Mouse (Mus musculus) heart, postnatal 0 days (tissue): ENCODE measurements around the gene Tbc1d23. TPM values are rescaled to one million over a fixed set of nuclear protein-coding genes. Genes with fewer than 3 reads are reported as not detected.

Experiments
- ATAC-seq: fragments of 200-750 bp; cut with Nextera tagmentation; 2 replicates; pipeline ENCODE4 v1.8.0; 2017; ENCODE audit warnings: low read depth, moderate number of reproducible peaks, moderate library complexity; ENCODE audit not compliant: insufficient read depth
- DNase-seq: peaks from one replicate; pipeline ENCODE4 v3.0.0-alpha.2; 2016; ENCODE audit warnings: low spot score
- H3K27ac ChIP-seq: fragments of 300-500 bp; sonication (generic); 2 replicates; pipeline ENCODE4 v1.5.1; 2014; ENCODE audit warnings: low read depth, mild to moderate bottlenecking
- H3K27me3 ChIP-seq: fragments of 300-500 bp; sonication (generic); 2 replicates; pipeline ENCODE4 v1.6.1; 2014; ENCODE audit warnings: low read length, mixed read lengths; ENCODE audit not compliant: control insufficient read depth, insufficient read depth
- H3K36me3 ChIP-seq: fragments of 300-500 bp; sonication (generic); replicated peaks from 2 replicates; pipeline ENCODE4 v1.6.1; 2014; ENCODE audit warnings: low read length, mixed read lengths; ENCODE audit not compliant: control insufficient read depth, insufficient read depth
- H3K4me1 ChIP-seq: fragments of 300-500 bp; sonication (generic); 2 replicates; pipeline ENCODE4 v1.6.1; 2014; ENCODE audit warnings: antibody characterized with exemption; ENCODE audit not compliant: control insufficient read depth, insufficient read depth
- H3K4me2 ChIP-seq: fragments of 300-500 bp; sonication (generic); 2 replicates; pipeline ENCODE4 v1.6.1; 2014; ENCODE audit warnings: low read depth, mild to moderate bottlenecking, low read length, moderate library complexity
- H3K4me3 ChIP-seq: fragments of 300-500 bp; sonication (generic); 2 replicates; pipeline ENCODE4 v1.5.1; 2014; ENCODE audit warnings: low read depth, low read length
- H3K9ac ChIP-seq: fragments of 300-500 bp; sonication (generic); replicated peaks from 2 replicates; pipeline ENCODE4 v1.6.1; 2014; ENCODE audit warnings: low read depth, low read length, mixed read lengths
- H3K9me3 ChIP-seq: fragments of 300-500 bp; sonication (generic); replicated peaks from 2 replicates; pipeline ENCODE4 v1.6.1; 2016; ENCODE audit warnings: low read length; ENCODE audit not compliant: control insufficient read depth
- CTCF ChIP-seq: IDR thresholded peaks from 2 replicates; pipeline ENCODE4 v1.5.1; 2016; ENCODE audit warnings: antibody characterized with exemption, control low read depth, low read depth
- EP300 ChIP-seq: IDR thresholded peaks from 2 replicates; pipeline ENCODE4 v1.6.1; 2016; ENCODE audit warnings: antibody characterized with exemption, low read depth
- whole genome bisulfite sequencing: fragments of 180-500 bp; shearing (Covaris S2); extraction: QIAGEN DNeasy Blood & Tissue Kit; methylation state at CpG from one replicate; pipeline ENCODE4 v1.1.7; 2014; 5-methylcytosine and 5-hydroxymethylcytosine counted together
- polyA plus RNA-seq: library from polyadenylated mRNA; unstranded; fragments of >200 nt; fragmentation: Nextera tagmentation; extraction: Ambion mirVana; gene quantifications from 2 replicates; pipeline ENCODE4 v1.2.1, GENCODE M21; 2015
- total RNA-seq: library from RNA; depleted of rRNA; stranded (reverse); fragments of >200 nt; gene quantifications from 2 replicates; pipeline ENCODE4 v1.2.3, GENCODE M21; 2014; ENCODE audit warnings: low replicate concordance

Tbc1d23 gene
- total and polyA plus RNA-seq, 2 experiments from 2014 or later = 13.4 to 19.3 TPM

GRCm38 (mm10) chr16:57250991-57251390 is 19.7 kb upstream of the Tbc1d23 start:
- H3K9ac ChIP-seq = no peak overlapping the region
- no peak for DNase-seq
- no peaks in the 10 kb centered on the region for H3K36me3 ChIP-seq
- ATAC-seq = no peak
- H3K4me1 ChIP-seq = peaks cover 11% of the 10 kb centered on the region; the same call in 1 of the 2 replicates
- 88% methylated on average over 4 of the region's 4 CpGs for WGBS
- no peaks in the 10 kb centered on the region for H3K9me3 ChIP-seq
- TF ChIP-seq CTCF (no peak), EP300 (no peak)
- H3K27me3 ChIP-seq = no peaks in the 10 kb centered on the region
- no peak overlapping the region for H3K27ac ChIP-seq
- H3K4me2 ChIP-seq = no peak overlapping the region
- no peak overlapping the region for H3K4me3 ChIP-seq

GRCm38 (mm10) chr16:57247464-57247863 is 16.2 kb upstream of the Tbc1d23 start:
- Histone ChIP-seq H3K27ac (no peak overlapping the region), H3K4me1 (peaks cover 11% of the 10 kb centered on the region; the same call in 1 of the 2 replicates), H3K9ac (no peak overlapping the region), H3K4me3 (no peak overlapping the region), H3K36me3 (no peaks in the 10 kb centered on the region), H3K4me2 (no peak overlapping the region), H3K27me3 (no peaks in the 10 kb centered on the region), H3K9me3 (no peaks in the 10 kb centered on the region)
- DNase-seq (no peak), ATAC-seq (no peak)
- WGBS = 81% methylated on average over 4 of the region's 4 CpGs
- no peak for TF ChIP-seq CTCF
- no peak for TF ChIP-seq EP300

- ATAC-seq (no peak), DNase-seq (no peak)
- Histone ChIP-seq H3K9me3 (no peaks in the 10 kb centered on the region), H3K4me1 (0 out of 2 replicates have a peak, but pooled peaks cover 2% of the 10 kb centered on the region), H3K36me3 (no peaks in the 10 kb centered on the region), H3K27ac (no peak overlapping the region), H3K9ac (no peak overlapping the region), H3K4me2 (no peak overlapping the region), H3K27me3 (no peaks in the 10 kb centered on the region), H3K4me3 (no peak overlapping the region)
- WGBS = 76% methylated on average over 3 of the region's 3 CpGs
- TF ChIP-seq EP300 = no peak
- TF ChIP-seq CTCF = no peak
Observed at GRCm38 (mm10) chr16:57246596-57246995, 15.3 kb upstream of the Tbc1d23 start.

GRCm38 (mm10) chr16:57243858-57244248 is 12.5 kb upstream of the Tbc1d23 start:
- H3K4me3 ChIP-seq = no peak overlapping the region
- H3K36me3 ChIP-seq = no peaks in the 10 kb centered on the region
- H3K4me2 ChIP-seq = no peak overlapping the region
- WGBS = 7% methylated on average over 6 of the region's 6 CpGs
- no peaks in the 10 kb centered on the region for H3K27me3 ChIP-seq
- H3K9me3 ChIP-seq = no peaks in the 10 kb centered on the region
- DNase-seq (peak; percentile 75), ATAC-seq (peak; percentile 64)
- no peaks in the 10 kb centered on the region for H3K4me1 ChIP-seq
- no peak overlapping the region for H3K27ac ChIP-seq
- TF ChIP-seq CTCF (peak; percentile 97), EP300 (no peak)
- H3K9ac ChIP-seq = no peak overlapping the region

- WGBS = 41% methylated on average over 10 of the region's 10 CpGs
- no peaks in the 10 kb centered on the region for H3K27me3 ChIP-seq
- no peak overlapping the region for H3K27ac ChIP-seq
- no peaks in the 10 kb centered on the region for H3K36me3 ChIP-seq
- H3K9ac ChIP-seq = no peak overlapping the region
- no peak overlapping the region for H3K4me3 ChIP-seq
- TF ChIP-seq EP300 (0 out of 2 replicates have a peak, but pooled peaks have one; percentile 20), CTCF (peak; percentile 47)
- H3K4me1 ChIP-seq = no peaks in the 10 kb centered on the region
- H3K9me3 ChIP-seq = no peaks in the 10 kb centered on the region
- peak; percentile 60 for ATAC-seq
- DNase-seq = peak; percentile 36
- H3K4me2 ChIP-seq = no peak overlapping the region
Observed at GRCm38 (mm10) chr16:57243205-57243857, 12.0 kb upstream of the Tbc1d23 start.

GRCm38 (mm10) chr16:57242857-57243204 is 11.5 kb upstream of the Tbc1d23 start:
- no peaks in the 10 kb centered on the region for H3K4me1 ChIP-seq
- no peaks in the 10 kb centered on the region for H3K36me3 ChIP-seq
- no peak overlapping the region for H3K9ac ChIP-seq
- ATAC-seq (no peak), DNase-seq (no peak)
- 79% methylated on average over 5 of the region's 5 CpGs for WGBS
- no peak for TF ChIP-seq EP300
- no peak for TF ChIP-seq CTCF
- no peak overlapping the region for H3K4me3 ChIP-seq
- no peaks in the 10 kb centered on the region for H3K9me3 ChIP-seq
- no peak overlapping the region for H3K27ac ChIP-seq
- no peaks in the 10 kb centered on the region for H3K27me3 ChIP-seq
- no peak overlapping the region for H3K4me2 ChIP-seq
